In the genomic region with DNA sequence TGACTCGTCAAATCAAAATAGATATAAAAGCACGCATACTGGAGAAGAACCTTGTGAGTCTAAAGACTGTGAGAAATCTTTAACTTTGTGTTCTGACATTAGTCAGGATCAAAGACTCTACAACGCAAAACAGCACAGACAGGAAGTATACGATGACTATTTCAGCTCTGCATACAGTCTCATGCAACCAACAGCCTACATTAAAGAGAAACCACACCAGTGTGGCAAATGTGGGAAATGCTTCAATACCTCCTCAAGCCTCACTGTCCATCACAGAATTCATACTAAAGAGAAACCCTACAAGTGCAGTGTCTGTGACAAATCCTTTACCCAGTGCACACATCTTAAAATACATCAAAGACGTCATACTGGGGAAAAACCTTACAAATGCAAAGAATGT, we compare ENCODE assay signal across 29 mouse cellular contexts. TPM values are rescaled to one million over a fixed set of nuclear protein-coding genes. Genes with fewer than 3 reads are reported as not detected.
A peak's percentile ranks its signal among the peaks of the same experiment; 100 is the strongest.
DNase-seq lines count a peak whose midpoint lies in the region; ATAC-seq and TF ChIP-seq lines count a peak whose summit lies in the region.
"Had no signal": no experiment of that assay in that cellular context is flagged by ENCODE, and none has a peak within 500 bp of the region (broad histone marks: within the 10 kb centered on the region; RNA-seq: fewer than 3 reads in every experiment).

No protein-coding gene starts in this region.

- H3K4me2 ChIP-seq in forebrain, embryonic 12.5 days: no peak overlapping the region
- H3K4me2 ChIP-seq: embryonic facial prominence, embryonic 15.5 days; heart, embryonic 13.5 days; limb, embryonic 12.5 days; midbrain, embryonic 13.5 days had no signal

- peak; percentile 49 to 61 for DNase-seq in CD8-positive naive resting alpha-beta T cell, adult 2 months (ENCODE audit: low read depth in 2 of 2, low spot score in 2 of 2)
- peak; percentile 85 for DNase-seq in naive thymus-derived CD4-positive, alpha-beta T cell, adult 2 months (ENCODE audit: low read depth)
- DNase-seq in left cerebral cortex, adult 11 months (ENCODE audit: low spot score): no peak
- no peak for DNase-seq in midbrain, embryonic 10.5 days (ENCODE audit: low spot score)
- DNase-seq: adrenal gland, adult 8-10 months; B cell, adult 2 months; cerebellum, adult 2 months; cerebellum, postnatal 25 days; forebrain, postnatal 0 days; gastrocnemius, postnatal 10 days; heart, postnatal 10 days; kidney, adult 8-10 months; kidney, postnatal 4 days; layer of hippocampus, adult 9-11 months; lung, postnatal 36 days; right cerebral cortex, adult 18-20 months; spleen, adult 18-20 months; thymus, adult 2 months had no signal

- H3K27ac ChIP-seq in embryonic fibroblast, embryonic 13.5 days (ENCODE audit: insufficient read depth, low read length): peak overlapping the region; percentile 65; the same call in 1 of the 2 replicates
- H3K27ac ChIP-seq in forebrain, embryonic 12.5 days: no peak overlapping the region
- H3K27ac ChIP-seq in midbrain, embryonic 10.5 days (replicated peaks): no peak overlapping the region
- H3K27ac ChIP-seq: embryonic facial prominence, embryonic 10.5 days; embryonic facial prominence, embryonic 15.5 days; heart, embryonic 13.5 days; kidney, postnatal 0 days; limb, embryonic 12.5 days; midbrain, embryonic 13.5 days had no signal

- no peaks in the 10 kb centered on the region for H3K9me3 ChIP-seq in forebrain, embryonic 12.5 days
- no peaks in the 10 kb centered on the region for H3K9me3 ChIP-seq in midbrain, embryonic 10.5 days (replicated peaks)
- H3K9me3 ChIP-seq: embryonic facial prominence, embryonic 10.5 days; embryonic facial prominence, embryonic 15.5 days; heart, embryonic 13.5 days; limb, embryonic 12.5 days; megakaryocyte, embryonic 14.5 days; midbrain, embryonic 13.5 days had no signal

- H3K4me3 ChIP-seq in embryonic fibroblast, embryonic 13.5 days (ENCODE audit: insufficient read depth, low read length): no peak overlapping the region
- H3K4me3 ChIP-seq in forebrain, embryonic 12.5 days (replicated peaks): no peak overlapping the region
- no peak overlapping the region for H3K4me3 ChIP-seq in midbrain, embryonic 10.5 days
- H3K4me3 ChIP-seq: embryonic facial prominence, embryonic 10.5 days; embryonic facial prominence, embryonic 15.5 days; heart, embryonic 13.5 days; limb, embryonic 12.5 days; megakaryocyte, embryonic 14.5 days; midbrain, embryonic 13.5 days had no signal

- no peak overlapping the region for H3K9ac ChIP-seq in forebrain, embryonic 12.5 days
- H3K9ac ChIP-seq: embryonic facial prominence, embryonic 15.5 days; forebrain, postnatal 0 days; heart, embryonic 13.5 days; limb, embryonic 12.5 days; midbrain, embryonic 13.5 days had no signal

- 95% methylated on average over 5 of the region's 5 CpGs for WGBS in forebrain, embryonic 12.5 days
- WGBS in midbrain, embryonic 10.5 days: 92% methylated on average over 5 of the region's 5 CpGs

- peaks cover 42% of the 10 kb centered on the region for H3K36me3 ChIP-seq in forebrain, embryonic 12.5 days (replicated peaks)
- peaks cover 70% of the 10 kb centered on the region for H3K36me3 ChIP-seq in midbrain, embryonic 10.5 days

- TF ChIP-seq CTCF in embryonic fibroblast, embryonic 13.5 days (IDR thresholded peaks at IDR 0.05; ENCODE audit: borderline replicate concordance, insufficient read depth, low read length): no peak

- ATAC-seq in forebrain, embryonic 12.5 days (ENCODE audit: low FRiP score): no peak
- ATAC-seq: forebrain, postnatal 0 days; hindbrain, embryonic 16.5 days; intestine, embryonic 16.5 days; midbrain, embryonic 13.5 days had no signal

- no peaks in the 10 kb centered on the region for H3K27me3 ChIP-seq in forebrain, embryonic 12.5 days
- no peaks in the 10 kb centered on the region for H3K27me3 ChIP-seq in midbrain, embryonic 10.5 days (ENCODE audit: low read depth, poor library complexity, severe bottlenecking)
- H3K27me3 ChIP-seq: embryonic facial prominence, embryonic 15.5 days; heart, embryonic 13.5 days; limb, embryonic 12.5 days; megakaryocyte, embryonic 14.5 days; midbrain, embryonic 13.5 days had no signal

- TF ChIP-seq POLR2A in embryonic fibroblast, embryonic 13.5 days (IDR thresholded peaks at IDR 0.05; ENCODE audit: low read depth, low read length): no peak

- H3K4me1 ChIP-seq in embryonic fibroblast, embryonic 13.5 days (ENCODE audit: control insufficient read depth, insufficient read depth, low read length): no peaks in the 10 kb centered on the region
- H3K4me1 ChIP-seq in forebrain, embryonic 12.5 days: no peaks in the 10 kb centered on the region
- no peaks in the 10 kb centered on the region for H3K4me1 ChIP-seq in midbrain, embryonic 10.5 days
- H3K4me1 ChIP-seq: embryonic facial prominence, embryonic 10.5 days; embryonic facial prominence, embryonic 15.5 days; heart, embryonic 13.5 days; limb, embryonic 12.5 days; midbrain, embryonic 13.5 days had no signal

RNA-seq across cellular contexts. Expression of gene Zfp51, which starts 13.4 kb away (rescaled TPM):
- polyA plus RNA-seq in embryonic fibroblast, embryonic 13.5 days (2011; ENCODE audit: insufficient read length, low read depth, missing spikeins): 10.7 and 14.5 TPM in 2 replicates
- polyA plus RNA-seq in forebrain, embryonic 12.5 days (2016; fragmentation: Nextera tagmentation; extraction: Ambion mirVana): 10.9 and 13.9 TPM in 2 replicates
- polyA plus RNA-seq in midbrain, embryonic 10.5 days (2016; fragmentation: Nextera tagmentation; extraction: Ambion mirVana): 13.3 and 13.4 TPM in 2 replicates

RNA-seq across cellular contexts. Expression of gene Zfp53, which starts 25.2 kb away (rescaled TPM):
- polyA plus RNA-seq in embryonic fibroblast, embryonic 13.5 days (2011; ENCODE audit: insufficient read length, low read depth, missing spikeins): 10.8 and 14.7 TPM in 2 replicates
- polyA plus RNA-seq in forebrain, embryonic 12.5 days (2016; fragmentation: Nextera tagmentation; extraction: Ambion mirVana): 8.6 and 9.2 TPM in 2 replicates
- 10.0 and 10.3 TPM in 2 replicates for polyA plus RNA-seq in midbrain, embryonic 10.5 days (2016; fragmentation: Nextera tagmentation; extraction: Ambion mirVana)

RNA-seq across cellular contexts. Expression of gene Zfp54, which starts 40.5 kb away (rescaled TPM):
- 3.6 and 5.3 TPM in 2 replicates for polyA plus RNA-seq in embryonic fibroblast, embryonic 13.5 days (2011; ENCODE audit: insufficient read length, low read depth, missing spikeins)
- 2.5 and 2.6 TPM in 2 replicates for polyA plus RNA-seq in forebrain, embryonic 12.5 days (2016; fragmentation: Nextera tagmentation; extraction: Ambion mirVana)
- polyA plus RNA-seq in midbrain, embryonic 10.5 days (2016; fragmentation: Nextera tagmentation; extraction: Ambion mirVana): 2.9 and 3.0 TPM in 2 replicates

Comparison
In these comparisons a context has a peak if more than half of its experiments do, and no peak if none do; other contexts are left out.
1. DNase-seq: peak in CD8-positive naive resting alpha-beta T cell, adult 2 months (2 of 2) and naive thymus-derived CD4-positive, alpha-beta T cell, adult 2 months (single experiment); none in left cerebral cortex, adult 11 months (single experiment) and midbrain, embryonic 10.5 days (single experiment).